Mouse (Mus musculus) cerebellum, postnatal 4 days (tissue): ENCODE data around the gene Actl6b.
A peak's percentile ranks its signal among the peaks of the same experiment; 100 is the strongest.
"Not testable (repeated sequence)": the region's sequence is repeated elsewhere in the genome, so short reads cannot be mapped to it uniquely, and the experiment has no call there.

ENCODE experiments used
- DNase-seq, 2 experiments: peaks; one replicate each; pipeline ENCODE4 v3.0.0; 2022; ENCODE audit warnings: low spot score in 2 of 2, mixed read lengths in 1 of 2

The Actl6b gene

GRCm38 (mm10) chr5:137600619-137601364, 47.5 kb downstream of the Actl6b start, which contains the start of gene Mospd3:
Mospd3 (minus strand) TSS chr5:137601058.
- DNase-seq: peak; percentile 87 to 94

- DNase-seq: no peak
Observed at GRCm38 (mm10) chr5:137601365-137601729, 48.0 kb downstream of the Actl6b start.

- no peak for DNase-seq
Observed at GRCm38 (mm10) chr5:137607860-137608653, 54.7 kb downstream of the Actl6b start.

GRCm38 (mm10) chr5:137608654-137609190, 55.4 kb downstream of the Actl6b start:
- DNase-seq: no peak

- no peak for DNase-seq
Observed at GRCm38 (mm10) chr5:137609292-137609691, 56.0 kb downstream of the Actl6b start.

GRCm38 (mm10) chr5:137610056-137610455, 56.7 kb downstream of the Actl6b start:
- DNase-seq: no peak

- DNase-seq: no peak
Observed at GRCm38 (mm10) chr5:137610548-137611244, 57.4 kb downstream of the Actl6b start.

GRCm38 (mm10) chr5:137611245-137611602, 57.9 kb downstream of the Actl6b start:
- no peak for DNase-seq

GRCm38 (mm10) chr5:137613076-137613475, 59.8 kb downstream of the Actl6b start:
- DNase-seq: no peak

- DNase-seq: no peak
Observed at GRCm38 (mm10) chr5:137613550-137613949, 60.2 kb downstream of the Actl6b start, which contains the start of gene Pcolce. Pcolce (minus strand) TSS chr5:137613784.

- DNase-seq: not testable (repeated sequence)
Observed at GRCm38 (mm10) chr5:137614921-137615320, 61.6 kb downstream of the Actl6b start.

GRCm38 (mm10) chr5:137615347-137615746, 62.0 kb downstream of the Actl6b start:
- no peak for DNase-seq
